Mouse (Mus musculus): Measurements from ENCODE around the gene Stard3. TPM values are rescaled to one million over a fixed set of nuclear protein-coding genes. Genes with fewer than 3 reads are reported as not detected.

Gene Stard3
- total and polyA plus RNA-seq, 3 experiments: 31.7 to 39.6 (median 33.9) TPM

GRCm38 (mm10) chr11:98320806-98321676, 37.1 kb upstream of the Stard3 start:
- Histone ChIP-seq H3K9ac (ENCODE audit: insufficient read depth, low read depth) (no peak overlapping the region), H3K79me2 (replicated peaks; ENCODE audit: control insufficient read depth, extremely low read depth, insufficient read depth, poor library complexity, severe bottlenecking) (no peaks in the 10 kb centered on the region), H3K4me2 (ENCODE audit: insufficient read depth, low read depth, poor library complexity, severe bottlenecking) (no peak overlapping the region), H3K27me3 (replicated peaks) (peaks cover 97% of the 10 kb centered on the region), H3K27ac (ENCODE audit: insufficient read depth, low read depth) (no peak overlapping the region), H3K36me3 (replicated peaks in 1 of 2; ENCODE audit: control insufficient read depth in 1 of 2, insufficient read depth in 1 of 2, low read length in 1 of 2) (no peaks in the 10 kb centered on the region), H3K9me3 (replicated peaks; ENCODE audit: low read length) (no peaks in the 10 kb centered on the region), H3K4me1 (ENCODE audit: control insufficient read depth in 1 of 2, insufficient read depth in 2 of 2) (no peaks in the 10 kb centered on the region), H3K4me3 (replicated peaks in 1 of 3; ENCODE audit: low read depth in 2 of 3, low read length in 2 of 3, poor library complexity in 1 of 3) (no peak overlapping the region)
- in situ Hi-C loops (cut with MboI; ENCODE audit: low pct_ligation_motif_present, low pct_unique_long_range_greater_than_20kb, low sequenced_read_pairs): no loop called here
- DNase-seq (ENCODE audit: extremely low read depth): no peak
- TF ChIP-seq MAX (IDR thresholded peaks at IDR 0.05; ENCODE audit: low read length) (no peak), EP300 (IDR thresholded peaks at IDR 0.05; ENCODE audit: low read length) (no peak), MYC (IDR thresholded peaks at IDR 0.05; ENCODE audit: low read depth, low read length) (no peak)
- dilution Hi-C loops (cut with MboI; ENCODE audit: extremely low pct_ligation_motif_present, extremely low pct_unique_long_range_greater_than_20kb, low sequenced_read_pairs): no loop called here

- H3K79me2 ChIP-seq (replicated peaks; ENCODE audit: control insufficient read depth, extremely low read depth, insufficient read depth, poor library complexity, severe bottlenecking): no peaks in the 10 kb centered on the region
- no peaks in the 10 kb centered on the region for H3K36me3 ChIP-seq (replicated peaks in 1 of 2; ENCODE audit: control insufficient read depth in 1 of 2, insufficient read depth in 1 of 2, low read length in 1 of 2)
- H3K4me2 ChIP-seq (ENCODE audit: insufficient read depth, low read depth, poor library complexity, severe bottlenecking): no peak overlapping the region
- no peak overlapping the region for H3K27ac ChIP-seq (ENCODE audit: insufficient read depth, low read depth)
- peaks cover 0 to under 1% of the 10 kb centered on the region in 2 experiments; a peak in 1 of 4 replicates for H3K4me1 ChIP-seq (ENCODE audit: control insufficient read depth in 1 of 2, insufficient read depth in 2 of 2)
- H3K4me3 ChIP-seq (replicated peaks in 1 of 3; ENCODE audit: low read depth in 2 of 3, low read length in 2 of 3, poor library complexity in 1 of 3): no peak overlapping the region
- no peaks in the 10 kb centered on the region for H3K9me3 ChIP-seq (replicated peaks; ENCODE audit: low read length)
- dilution Hi-C loops (cut with MboI; ENCODE audit: extremely low pct_ligation_motif_present, extremely low pct_unique_long_range_greater_than_20kb, low sequenced_read_pairs): no loop called here
- DNase-seq (ENCODE audit: extremely low read depth): no peak
- in situ Hi-C loops (cut with MboI; ENCODE audit: low pct_ligation_motif_present, low pct_unique_long_range_greater_than_20kb, low sequenced_read_pairs): no loop called here
- peaks cover 94% of the 10 kb centered on the region for H3K27me3 ChIP-seq (replicated peaks)
- no peak overlapping the region for H3K9ac ChIP-seq (ENCODE audit: insufficient read depth, low read depth)
- TF ChIP-seq RAD21 (IDR thresholded peaks at IDR 0.05; ENCODE audit: low read depth, low read length): no peak
- no peak for TF ChIP-seq JUND (conservative IDR thresholded peaks at IDR 0.05; ENCODE audit: low read depth, low read length)
- TF ChIP-seq EP300 (IDR thresholded peaks at IDR 0.05; ENCODE audit: low read length): no peak
- TF ChIP-seq SMC3 (IDR thresholded peaks at IDR 0.05; ENCODE audit: low read depth, low read length): no peak
- no peak for TF ChIP-seq JUN (IDR thresholded peaks at IDR 0.05; ENCODE audit: insufficient read depth, low read depth, low read length)
- no peak for TF ChIP-seq MAZ (IDR thresholded peaks at IDR 0.05; ENCODE audit: low read depth, low read length)
- no peak for TF ChIP-seq MAFK (IDR thresholded peaks at IDR 0.05; ENCODE audit: insufficient replicate concordance, low read length)
- TF ChIP-seq POLR2AphosphoS2 (IDR thresholded peaks at IDR 0.05; ENCODE audit: low read depth, low read length): no peak
- no peak for TF ChIP-seq ETS1 (conservative IDR thresholded peaks at IDR 0.05; ENCODE audit: low read depth, low read length)
- TF ChIP-seq PAX5 (IDR thresholded peaks at IDR 0.05; ENCODE audit: low read length): no peak
- no peak for TF ChIP-seq MXI1 (IDR thresholded peaks at IDR 0.05; ENCODE audit: low read depth, low read length)
- no peak for TF ChIP-seq CHD1 (IDR thresholded peaks at IDR 0.05; ENCODE audit: low read depth, low read length)
- no peak for TF ChIP-seq ZNF384 (IDR thresholded peaks at IDR 0.05; ENCODE audit: low read depth, low read length)
- TF ChIP-seq MAX (IDR thresholded peaks at IDR 0.05; ENCODE audit: low read length): no peak
- no peak for TF ChIP-seq TBP (conservative IDR thresholded peaks at IDR 0.05; ENCODE audit: low read depth, low read length)
- TF ChIP-seq ZKSCAN1 (IDR thresholded peaks at IDR 0.05; ENCODE audit: borderline replicate concordance, low read depth, low read length): no peak
- no peak for TF ChIP-seq MEF2A (IDR thresholded peaks at IDR 0.05; ENCODE audit: borderline replicate concordance, low read depth, low read length)
- TF ChIP-seq SIN3A (IDR thresholded peaks at IDR 0.05; ENCODE audit: low read length): no peak
- TF ChIP-seq KAT2A (IDR thresholded peaks at IDR 0.05; ENCODE audit: insufficient replicate concordance, low read length): no peak
- TF ChIP-seq CHD2 (IDR thresholded peaks at IDR 0.05; ENCODE audit: low read length): no peak
Observed at GRCm38 (mm10) chr11:98321677-98322003, 36.5 kb upstream of the Stard3 start.

Data from CH12.LX (cell line).